Mouse (Mus musculus) MEL (cell line): ENCODE data around the gene Cdc20. TPM values are rescaled to one million over a fixed set of nuclear protein-coding genes. Genes with fewer than 3 reads are reported as not detected.

Experiments used
- DNase-seq: peaks from one replicate; pipeline ENCODE4 v3.0.0; 2011; ENCODE audit warnings: low read depth, low spot score
- H3K27ac ChIP-seq: 2 replicates; pipeline ENCODE4 v1.5.1; 2012; ENCODE audit warnings: low read depth, mild to moderate bottlenecking, control low read depth, low read length, moderate library complexity; ENCODE audit not compliant: control insufficient read depth
- H3K27me3 ChIP-seq, 2 experiments: fragments of 150-350 bp in 1 of 2; sonication (generic) in 1 of 2; 2 replicates each; pipeline ENCODE4 v1.6.1; 2012; ENCODE audit warnings: low read length in 2 of 2, mild to moderate bottlenecking in 2 of 2, improper control_type of control experiment in 1 of 2, moderate library complexity in 1 of 2; ENCODE audit not compliant: insufficient read depth in 2 of 2, control insufficient read depth in 1 of 2
- H3K36me3 ChIP-seq, 2 experiments: 2 replicates each; pipeline ENCODE4 v1.6.1; 2012 to 2014; ENCODE audit warnings: low read length in 2 of 2, improper control_type of control experiment in 1 of 2, inconsistent platforms in 1 of 2, mild to moderate bottlenecking in 1 of 2; ENCODE audit not compliant: insufficient read depth in 2 of 2, control insufficient read depth in 1 of 2
- H3K4me1 ChIP-seq, 2 experiments: fragments of 150-350 bp in 1 of 2; sonication (generic) in 1 of 2; 2 replicates each; pipeline ENCODE4 v1.6.1; 2012; ENCODE audit warnings: low read length in 2 of 2, improper control_type of control experiment in 1 of 2, mild to moderate bottlenecking in 1 of 2; ENCODE audit not compliant: insufficient read depth in 2 of 2, control insufficient read depth in 1 of 2
- H3K4me3 ChIP-seq, 2 experiments: fragments of 150-350 bp in 1 of 2; sonication (generic) in 1 of 2; 2 replicates each; pipeline ENCODE4 v1.5.1; 2012; ENCODE audit warnings: low read depth in 2 of 2, low read length in 2 of 2, mild to moderate bottlenecking in 2 of 2, moderate library complexity in 2 of 2, control low read depth in 1 of 2, improper control_type of control experiment in 1 of 2; ENCODE audit not compliant: control insufficient read depth in 1 of 2, insufficient read depth in 1 of 2
- H3K79me2 ChIP-seq: 2 replicates; pipeline ENCODE4 v1.6.1; 2012; ENCODE audit warnings: mild to moderate bottlenecking, low read length, moderate library complexity; ENCODE audit not compliant: control insufficient read depth, poor library complexity, insufficient read depth
- H3K9ac ChIP-seq: 2 replicates; pipeline ENCODE4 v1.6.1; 2012; ENCODE audit warnings: low read depth, mild to moderate bottlenecking, control low read depth, low read length, moderate library complexity; ENCODE audit not compliant: control insufficient read depth, poor library complexity, severe bottlenecking
- H3K9me3 ChIP-seq: fragments of 150-350 bp; sonication (generic); replicated peaks from 2 replicates; pipeline ENCODE4 v1.6.1; 2012; ENCODE audit warnings: mild to moderate bottlenecking, low read length, improper control_type of control experiment, moderate library complexity; ENCODE audit not compliant: insufficient read depth
- BHLHE40 ChIP-seq: IDR thresholded peaks from 2 replicates; pipeline ENCODE4 v1.6.1; 2012; ENCODE audit warnings: low read depth, mild to moderate bottlenecking, inconsistent platforms, low read length, improper control_type of control experiment, borderline replicate concordance
- CHD2 ChIP-seq: IDR thresholded peaks from 2 replicates; pipeline ENCODE4 v1.6.1; 2011; ENCODE audit warnings: low read length, improper control_type of control experiment
- CTCF ChIP-seq, 3 experiments: IDR thresholded peaks in 2 of 3; conservative IDR thresholded peaks in 1 of 3; 2 replicates each; pipeline ENCODE4 v1.5.1; 2011 to 2012; ENCODE audit warnings: low read length in 3 of 3, low read depth in 2 of 3, mild to moderate bottlenecking in 2 of 3, improper control_type of control experiment in 1 of 3, inconsistent platforms in 1 of 3, mixed read lengths in 1 of 3, moderate library complexity in 1 of 3; ENCODE audit not compliant: control insufficient read depth in 1 of 3, insufficient read depth in 1 of 3, poor library complexity in 1 of 3, severe bottlenecking in 1 of 3
- E2F4 ChIP-seq: IDR thresholded peaks from 2 replicates; pipeline ENCODE4 v1.6.1; 2011; ENCODE audit warnings: low read depth, low read length, improper control_type of control experiment, borderline replicate concordance
- ELF1 ChIP-seq: IDR thresholded peaks from 2 replicates; pipeline ENCODE4 v1.6.1; 2014; ENCODE audit warnings: low read depth, mild to moderate bottlenecking, inconsistent platforms, low read length, improper control_type of control experiment, moderate library complexity
- EP300 ChIP-seq, 2 experiments: IDR thresholded peaks; 2 replicates each; pipeline ENCODE4 v1.6.1; 2011; ENCODE audit warnings: improper control_type of control experiment in 2 of 2, low read length in 2 of 2, low read depth in 1 of 2, mild to moderate bottlenecking in 1 of 2
- ETS1 ChIP-seq: IDR thresholded peaks from 2 replicates; pipeline ENCODE4 v1.6.1; 2012; ENCODE audit warnings: low read depth, mild to moderate bottlenecking, inconsistent platforms, low read length, improper control_type of control experiment, moderate library complexity
- GATA1 ChIP-seq: IDR thresholded peaks from 2 replicates; pipeline ENCODE4 v1.6.1; 2011; ENCODE audit warnings: low read depth, low read length, improper control_type of control experiment
- HCFC1 ChIP-seq: IDR thresholded peaks from 2 replicates; pipeline ENCODE4 v1.6.1; 2012; ENCODE audit warnings: low read depth, mild to moderate bottlenecking, inconsistent platforms, low read length, improper control_type of control experiment, moderate library complexity
- MAZ ChIP-seq: IDR thresholded peaks from 2 replicates; pipeline ENCODE4 v1.6.1; 2012; ENCODE audit warnings: low read depth, mild to moderate bottlenecking, inconsistent platforms, low read length, improper control_type of control experiment
- MEF2A ChIP-seq: IDR thresholded peaks from 2 replicates; pipeline ENCODE4 v1.6.1; 2014; ENCODE audit warnings: low read depth, mild to moderate bottlenecking, inconsistent platforms, low read length, improper control_type of control experiment; ENCODE audit not compliant: poor library complexity, insufficient replicate concordance, severe bottlenecking; ENCODE audit errors: extremely low read depth
- MXI1 ChIP-seq: IDR thresholded peaks from 2 replicates; pipeline ENCODE4 v1.6.1; 2011; ENCODE audit warnings: mild to moderate bottlenecking, low read depth, low read length, improper control_type of control experiment
- MYB ChIP-seq: IDR thresholded peaks from 2 replicates; pipeline ENCODE4 v1.6.1; 2011; ENCODE audit warnings: mild to moderate bottlenecking, low read depth, low read length, improper control_type of control experiment
- MYC ChIP-seq: IDR thresholded peaks from 2 replicates; pipeline ENCODE4 v1.6.1; 2011; ENCODE audit warnings: low read depth, mild to moderate bottlenecking, low read length, improper control_type of control experiment, moderate library complexity
- NRF1 ChIP-seq: IDR thresholded peaks from 2 replicates; pipeline ENCODE4 v1.6.1; 2014; ENCODE audit warnings: low read depth, mild to moderate bottlenecking, inconsistent platforms, low read length, improper control_type of control experiment, moderate library complexity; ENCODE audit not compliant: poor library complexity, insufficient read depth, severe bottlenecking
- RAD21 ChIP-seq: IDR thresholded peaks from 2 replicates; pipeline ENCODE4 v1.6.1; 2011; ENCODE audit warnings: mild to moderate bottlenecking, low read depth, low read length, improper control_type of control experiment
- RCOR1 ChIP-seq: IDR thresholded peaks from 2 replicates; pipeline ENCODE4 v1.6.1; 2012; ENCODE audit warnings: low read depth, mild to moderate bottlenecking, inconsistent platforms, low read length, improper control_type of control experiment
- SIN3A ChIP-seq: IDR thresholded peaks from 2 replicates; pipeline ENCODE4 v1.6.1; 2012; ENCODE audit warnings: low read length, improper control_type of control experiment, inconsistent platforms
- TAL1 ChIP-seq: IDR thresholded peaks from 2 replicates; pipeline ENCODE4 v1.6.1; 2012; ENCODE audit warnings: mild to moderate bottlenecking, inconsistent platforms, low read length, moderate library complexity, mixed read lengths
- TBP ChIP-seq: IDR thresholded peaks from 2 replicates; pipeline ENCODE4 v1.8.0; 2011; ENCODE audit warnings: low read depth, low read length, improper control_type of control experiment
- TCF12 ChIP-seq: IDR thresholded peaks from 2 replicates; pipeline ENCODE4 v1.6.1; 2014; ENCODE audit warnings: low read depth, mild to moderate bottlenecking, inconsistent platforms, low read length, improper control_type of control experiment, moderate library complexity
- UBTF ChIP-seq: IDR thresholded peaks from 2 replicates; pipeline ENCODE4 v1.6.1; 2012; ENCODE audit warnings: low read depth, mild to moderate bottlenecking, inconsistent platforms, low read length, improper control_type of control experiment, moderate library complexity, borderline replicate concordance; ENCODE audit not compliant: insufficient read depth
- ZMIZ1 ChIP-seq: IDR thresholded peaks from 2 replicates; pipeline ENCODE4 v1.6.1; 2012; ENCODE audit warnings: low read depth, mild to moderate bottlenecking, inconsistent platforms, low read length, improper control_type of control experiment, moderate library complexity
- polyA plus RNA-seq, 2 experiments: library from polyadenylated mRNA; stranded (reverse) in 1 of 2; unstranded in 1 of 2; fragments of >175 nt in 1 of 2; fragments of >200 nt in 1 of 2; gene quantifications; 2 replicates each; pipeline versions ENCODE4 v1.2.1 to v1.2.4; 2012; ENCODE audit warnings: low replicate concordance in 2 of 2, low read depth in 1 of 2; ENCODE audit not compliant: insufficient read length in 2 of 2, insufficient read depth in 1 of 2, missing spikeins in 1 of 2
- total RNA-seq: library from RNA; depleted of rRNA; stranded (reverse); fragments of 300-350 nt; gene quantifications from 2 replicates; pipeline ENCODE4 v1.2.3, GENCODE M21; 2012

The Cdc20 gene
- total and polyA plus RNA-seq, 3 experiments, result 189 to 247 TPM; not detected in 1

DNA sequence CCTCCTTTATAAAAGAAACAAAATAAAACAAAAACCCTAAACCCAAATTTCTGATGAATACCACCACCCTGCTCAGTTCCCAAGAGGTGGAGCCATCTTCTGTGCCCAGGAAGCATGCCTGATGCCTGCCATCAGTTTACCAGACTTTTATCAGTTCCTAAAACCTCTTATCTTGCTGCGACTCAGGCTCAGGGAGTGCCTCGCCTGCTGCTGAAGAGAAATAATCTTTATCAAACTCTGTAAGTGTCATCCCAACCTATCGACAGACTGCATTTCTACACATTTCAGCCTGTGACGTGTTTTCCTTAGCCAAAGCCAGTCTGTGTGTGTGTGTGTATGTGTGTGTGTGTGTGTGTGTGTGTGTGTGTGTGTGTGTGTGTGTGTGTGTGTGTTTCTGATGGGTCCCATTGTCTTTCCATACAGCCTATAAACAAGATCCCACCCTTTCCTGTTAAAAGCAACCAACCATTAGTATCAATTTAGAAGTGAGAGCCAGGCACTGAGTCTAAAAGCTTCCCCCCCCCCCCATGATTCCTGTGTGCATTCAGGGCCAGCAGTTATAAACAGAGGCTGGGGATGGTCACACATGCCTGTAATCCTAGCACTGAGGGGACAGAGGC, 12.5 kb downstream of the Cdc20 start:
- Histone ChIP-seq H3K79me2 (peaks cover 24% of the 10 kb centered on the region), H3K27ac (peak overlapping the region; percentile 95), H3K4me1 (peaks cover 18 to 35% of the 10 kb centered on the region in 2 experiments), H3K27me3 (no peaks in the 10 kb centered on the region)
- peak; percentile 82 for DNase-seq
- peak; percentile 64; the same call in 1 of the 2 replicates for TF ChIP-seq MYC
- no peak for TF ChIP-seq CHD2
- 0 out of 2 replicates have a peak, but pooled peaks have one; percentile 16 for TF ChIP-seq MAZ
- TF ChIP-seq EP300 (IDR thresholded peaks at IDR 0.05; ENCODE audit: low read depth in 1 of 2, low read length in 2 of 2), result peak; percentile 82 to 84
- TF ChIP-seq SIN3A, result peak; percentile 77
- TF ChIP-seq RCOR1, result peak; percentile 56; the same call in 1 of the 2 replicates
- TF ChIP-seq MXI1, result peak; percentile 45; the same call in 1 of the 2 replicates
- peak; percentile 60 for TF ChIP-seq TAL1
- peak; percentile 98 for TF ChIP-seq GATA1
- 0 out of 2 replicates have a peak, but pooled peaks have one; percentile 43 for TF ChIP-seq HCFC1
- no peak for TF ChIP-seq E2F4
- peak; percentile 92 for TF ChIP-seq TCF12
- peak; percentile 88 for TF ChIP-seq ETS1
- TF ChIP-seq ELF1, result peak; percentile 32; the same call in 1 of the 2 replicates
- no peak for TF ChIP-seq ZMIZ1
- TF ChIP-seq, all 39 proteins: peak for 12
- H3K4me3 ChIP-seq, result no peak overlapping the region
- H3K9me3 ChIP-seq, result no peaks in the 10 kb centered on the region
- peak overlapping the region; percentile 56 for H3K9ac ChIP-seq
- H3K36me3 ChIP-seq, result peaks cover 0 to 29% of the 10 kb centered on the region in 2 experiments; a peak in 3 of 4 replicates

GRCm38 (mm10) chr4:118421384-118421783, 15.8 kb downstream of the Cdc20 start:
- H3K4me3 ChIP-seq, result no peak overlapping the region
- H3K27ac ChIP-seq, result no peak overlapping the region
- H3K79me2 ChIP-seq, result no peaks in the 10 kb centered on the region
- H3K9ac ChIP-seq, result no peak overlapping the region
- DNase-seq, result no peak
- no peak for TF ChIP-seq BHLHE40
- TF ChIP-seq ELF1, result no peak
- no peak for TF ChIP-seq MEF2A
- no peak for TF ChIP-seq MXI1
- TF ChIP-seq TBP, result no peak
- no peak for TF ChIP-seq UBTF
- no peak for TF ChIP-seq NRF1
- TF ChIP-seq MYB, result no peak
- no peak for TF ChIP-seq RAD21
- TF ChIP-seq CHD2, result no peak
- no peak for TF ChIP-seq CTCF (IDR thresholded peaks at IDR 0.05 in 2 of 3, conservative IDR thresholded peaks at IDR 0.05 in 1 of 3; ENCODE audit: control insufficient read depth in 1 of 3, insufficient read depth in 1 of 3, low read depth in 2 of 3, low read length in 3 of 3, poor library complexity in 1 of 3, severe bottlenecking in 1 of 3)
- peaks cover 0 to 19% of the 10 kb centered on the region in 2 experiments; a peak in 3 of 4 replicates for H3K36me3 ChIP-seq
- no peaks in the 10 kb centered on the region for H3K9me3 ChIP-seq
- peaks cover 12 to 22% of the 10 kb centered on the region in 2 experiments for H3K4me1 ChIP-seq
- H3K27me3 ChIP-seq, result no peaks in the 10 kb centered on the region
